Mouse (Mus musculus) lung, postnatal 25 days (tissue): ENCODE results near the gene Olfr279.

ENCODE experiments used
- DNase-seq: peaks from one replicate; pipeline ENCODE4 v3.0.0; 2022; ENCODE audit warnings: low spot score

The Olfr279 gene

DNA sequence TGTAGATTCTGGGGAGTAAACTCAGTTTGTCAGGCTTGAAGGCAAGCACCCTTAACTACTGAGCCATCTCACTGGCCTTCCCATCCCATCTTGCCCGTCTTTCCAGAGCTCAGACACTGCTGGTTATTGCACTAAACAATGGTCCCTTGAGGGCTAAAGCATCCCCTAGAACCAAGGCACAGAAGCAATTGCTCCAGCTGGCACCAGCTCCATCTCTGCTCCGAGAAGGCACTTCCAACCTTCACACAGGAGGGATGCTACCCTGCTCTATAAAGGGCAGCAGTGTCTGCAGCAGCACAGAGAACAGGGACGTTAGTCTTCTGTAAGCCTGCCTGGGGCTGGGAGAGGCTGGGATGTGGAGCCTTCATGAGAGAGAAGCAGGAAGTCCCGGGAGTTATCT, at the start of gene Olfr279:
Gene Olfr279, plus strand, starts transcription at position 301 of the 400 bp plus-strand sequence.
- no peak for DNase-seq

GRCm38 (mm10) chr15:98444561-98444960, 47.6 kb upstream of the Olfr279 start:
- no peak for DNase-seq

- peak; percentile 20 for DNase-seq
Measured at GRCm38 (mm10) chr15:98448521-98448920, 43.7 kb upstream of the Olfr279 start.

DNA sequence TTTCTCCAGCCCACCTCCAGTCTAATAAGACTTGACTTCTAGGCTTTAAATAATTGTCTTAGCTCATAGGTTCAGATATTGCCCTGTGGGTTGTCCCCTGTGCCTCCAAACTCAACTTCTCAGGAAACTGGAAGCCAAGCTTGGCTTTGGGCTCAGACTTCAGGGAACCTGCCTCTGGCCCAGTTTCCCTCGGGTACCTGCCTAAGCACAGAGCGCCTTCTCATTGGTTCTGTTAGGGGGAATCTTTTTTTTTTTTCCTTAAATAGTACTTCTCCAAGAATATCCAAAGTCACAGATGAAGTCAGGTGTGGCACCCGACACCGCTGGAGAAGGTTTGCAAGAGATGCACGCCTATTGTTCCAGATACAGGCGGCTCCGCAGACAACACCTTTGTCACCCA, 39.9 kb upstream of the Olfr279 start, which contains the start of gene Olfr281:
Gene Olfr281, plus strand, starts transcription at position 301 of the 400 bp plus-strand sequence.
- DNase-seq = no peak

DNA sequence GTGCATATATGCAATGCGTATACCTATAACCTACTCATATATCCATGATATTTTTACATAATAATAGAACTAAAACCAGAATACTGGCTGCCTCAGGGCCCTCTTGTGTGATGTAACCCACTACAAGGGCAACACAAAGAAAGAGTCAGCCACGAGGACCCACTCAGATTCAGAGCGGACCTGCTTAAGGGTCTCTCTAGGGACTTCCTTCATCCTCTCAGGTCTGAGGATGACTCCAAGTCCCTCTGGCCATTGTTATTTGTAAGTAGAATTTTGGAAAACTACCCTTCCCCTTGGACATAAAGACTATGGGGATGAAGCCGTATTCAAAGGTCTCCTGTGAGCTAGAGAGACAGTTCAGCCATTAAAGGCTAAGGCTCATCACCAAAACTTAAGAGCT, 22.6 kb upstream of the Olfr279 start, which contains the start of gene OR5BS1P:
Gene OR5BS1P, plus strand, starts transcription at position 301 of the 400 bp plus-strand sequence.
- no peak for DNase-seq

GRCm38 (mm10) chr15:98471539-98471938, 20.7 kb upstream of the Olfr279 start:
- no peak for DNase-seq

DNA sequence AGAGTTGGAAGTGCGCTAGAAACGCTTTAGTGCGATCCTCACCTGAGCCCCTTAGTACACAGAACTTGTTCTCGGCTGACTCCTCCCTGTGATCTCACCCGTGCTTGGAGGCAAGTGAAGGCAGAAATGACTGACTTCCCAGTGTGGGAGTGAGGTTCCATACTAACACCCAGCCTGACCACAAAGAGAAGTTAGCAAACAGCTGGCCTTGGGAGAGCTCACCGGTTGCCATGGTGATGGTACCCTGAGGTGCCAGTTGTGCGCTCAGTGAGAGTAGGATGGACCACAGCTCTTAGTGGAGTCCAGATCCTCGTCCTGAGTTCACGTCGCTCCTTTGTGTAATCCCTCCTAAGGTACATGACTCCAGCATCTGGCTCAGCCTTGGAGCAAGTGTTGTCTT, 17.2 kb upstream of the Olfr279 start:
- DNase-seq = no peak

DNA sequence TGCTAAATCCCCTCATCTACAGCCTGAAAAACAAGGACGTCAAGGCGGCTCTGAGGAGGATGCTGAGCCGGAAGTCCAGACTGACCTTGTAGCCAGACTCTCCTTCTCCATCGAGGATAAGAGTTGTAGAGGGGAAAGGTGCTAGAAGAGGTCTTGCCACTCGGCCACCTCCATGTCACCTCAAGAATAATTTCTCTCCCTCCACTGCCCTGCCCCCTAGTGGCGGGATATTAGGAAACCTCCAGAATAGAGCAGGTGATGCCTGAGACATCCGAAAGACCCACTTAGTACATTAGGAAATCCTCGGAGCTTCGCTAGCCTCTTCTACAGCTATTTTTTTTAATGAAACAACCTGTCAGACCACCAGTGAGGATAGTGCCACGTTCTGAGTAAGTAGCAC, 16.8 kb upstream of the Olfr279 start:
- DNase-seq = peak; percentile 53

DNA sequence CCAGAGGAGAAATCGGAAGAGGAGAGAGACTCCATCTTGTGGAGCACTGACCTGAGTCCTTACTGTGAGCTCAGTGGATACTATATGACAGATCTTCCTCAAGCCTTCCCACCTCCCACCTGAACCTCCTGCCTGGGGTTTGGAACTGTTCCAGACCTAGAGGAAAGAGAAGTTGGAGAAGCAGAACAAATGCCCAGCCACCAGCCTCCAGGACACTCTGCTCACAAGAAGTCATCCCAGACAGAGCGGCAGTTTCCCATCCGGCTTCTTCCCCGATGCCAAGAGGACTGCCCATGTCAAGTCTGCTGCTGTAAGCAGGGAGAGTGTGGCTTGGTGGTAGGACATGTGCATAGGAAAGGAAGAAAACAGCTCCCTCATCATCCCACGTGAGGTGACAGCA, 15.9 kb upstream of the Olfr279 start:
- no peak for DNase-seq

DNA sequence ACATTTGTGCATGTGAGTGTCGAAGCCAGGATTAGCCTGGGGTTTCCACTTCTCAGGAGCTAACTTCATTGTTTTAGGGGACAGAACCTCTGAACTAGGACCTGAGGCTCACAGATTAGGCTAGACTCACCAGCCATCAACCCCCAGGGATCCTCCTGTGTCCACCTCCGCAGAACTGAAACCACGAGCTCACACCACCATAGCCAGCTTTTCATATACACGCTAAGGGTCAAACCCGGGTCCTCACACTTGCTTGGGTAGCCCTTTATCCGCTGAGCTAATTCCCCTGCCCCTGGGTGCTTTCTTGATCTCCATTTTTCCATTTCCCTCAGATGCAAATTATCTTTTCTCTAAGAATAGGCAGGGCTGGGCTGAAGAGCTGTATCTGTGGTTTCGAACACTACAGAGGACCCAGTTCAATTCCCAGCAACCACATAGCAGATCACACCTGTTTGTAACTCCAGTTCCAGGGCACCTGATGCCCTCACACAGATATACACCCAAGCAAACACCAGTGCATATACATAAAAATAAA, 12.6 kb upstream of the Olfr279 start:
- no peak for DNase-seq

GRCm38 (mm10) chr15:98482701-98483100, 9.5 kb upstream of the Olfr279 start, which contains the start of gene Lalba:
TSS of gene Lalba (minus strand) at chr15:98482721.
- DNase-seq = no peak

DNA sequence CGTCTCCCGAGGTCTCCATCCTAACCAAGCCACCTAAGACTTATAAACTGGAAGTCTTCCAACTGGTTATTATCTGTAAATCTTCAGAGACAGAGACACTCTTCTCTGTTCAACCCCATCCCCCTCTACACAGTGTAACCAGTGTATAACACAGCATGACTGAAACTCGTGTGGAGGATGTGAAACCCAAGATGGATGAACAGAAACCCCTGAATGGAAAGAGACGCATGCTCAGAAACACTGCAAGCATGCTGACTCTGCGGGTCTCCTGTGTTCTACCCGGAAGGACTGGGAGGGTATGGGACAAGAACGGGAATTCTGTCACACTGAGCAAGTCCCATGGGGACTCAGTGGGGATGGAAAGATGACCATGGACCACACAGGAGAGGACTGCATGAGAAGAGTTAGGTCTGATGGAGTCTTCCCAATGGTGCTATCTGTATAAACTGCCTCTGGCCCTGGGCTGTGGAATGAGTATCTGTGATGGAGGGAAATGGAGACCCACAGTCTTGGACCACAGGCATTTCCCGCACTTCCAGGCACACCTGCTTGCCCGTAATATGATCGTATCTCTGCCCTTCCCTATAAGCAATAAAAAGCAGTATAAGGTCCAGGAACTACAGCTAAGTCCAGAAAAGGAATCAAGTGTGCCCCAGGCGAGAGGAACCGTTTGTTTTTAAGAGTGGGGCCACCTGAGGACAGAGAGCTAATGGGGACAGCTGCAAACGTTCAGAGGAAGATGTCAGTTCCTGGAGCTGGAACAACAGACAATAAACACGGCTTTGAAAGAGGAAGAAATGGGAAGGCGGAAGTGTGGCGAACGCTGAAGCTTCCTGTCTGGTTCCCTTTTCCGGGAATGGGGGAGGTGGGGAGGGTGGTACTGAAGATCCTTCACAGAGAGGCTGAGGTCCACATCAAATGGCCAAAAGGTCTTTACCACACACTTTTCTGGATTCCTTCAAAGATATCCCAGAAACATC, 8.0 kb upstream of the Olfr279 start:
- peak; percentile 73 for DNase-seq

DNA sequence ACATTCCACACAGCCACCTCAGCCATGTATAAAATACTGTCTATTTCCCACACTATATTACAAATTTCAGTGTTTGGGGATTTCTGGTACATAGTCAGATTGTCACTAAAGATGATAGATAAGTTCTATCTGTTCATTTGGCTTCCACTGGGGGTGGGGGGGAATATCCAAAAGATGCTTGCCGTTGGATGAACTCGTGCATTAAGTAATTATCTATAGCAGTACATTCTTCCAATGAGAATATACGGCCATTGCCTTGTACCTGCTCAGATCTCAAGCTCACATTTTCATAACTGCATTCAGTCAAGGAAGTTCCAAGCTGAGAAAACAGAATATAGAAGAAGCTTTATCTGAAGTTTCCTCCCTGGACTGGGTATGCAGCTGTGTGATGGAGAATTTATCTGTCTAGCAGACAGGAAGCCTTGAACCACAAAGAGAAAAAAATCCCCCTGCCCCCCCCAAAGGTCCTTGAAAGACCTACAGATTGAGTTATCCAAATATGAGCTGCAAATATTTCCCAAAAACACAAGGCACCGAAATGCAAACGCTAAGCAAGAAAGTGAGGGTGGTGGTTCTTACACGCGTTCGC, 5.7 kb upstream of the Olfr279 start:
- DNase-seq = no peak

- DNase-seq = no peak
Measured at GRCm38 (mm10) chr15:98491332-98491731, 870 bp upstream of the Olfr279 start.

- no peak for DNase-seq
Measured at GRCm38 (mm10) chr15:98497631-98498030, 5.4 kb downstream of the Olfr279 start.

DNA sequence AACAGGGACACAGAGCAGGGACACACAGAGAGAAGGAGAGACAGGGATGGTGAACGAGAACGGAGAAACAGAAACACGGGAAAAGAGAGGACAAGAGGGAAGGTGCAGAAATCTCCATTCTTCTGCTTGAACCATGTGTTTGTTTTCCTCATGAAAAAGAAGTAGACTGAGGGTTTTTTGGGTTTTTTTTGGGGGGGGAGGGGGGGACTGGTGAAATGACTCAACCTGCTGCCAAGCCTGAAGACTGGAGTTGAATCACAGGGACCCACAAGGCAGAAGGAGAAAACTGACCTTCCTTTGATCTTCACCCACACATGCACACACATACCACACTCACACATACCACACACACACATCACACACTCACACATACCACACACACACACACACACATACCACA, 11.1 kb downstream of the Olfr279 start:
- no peak for DNase-seq

GRCm38 (mm10) chr15:98504514-98504913, 12.3 kb downstream of the Olfr279 start:
- peak; percentile 61 for DNase-seq

- peak; percentile 34 for DNase-seq
Measured at GRCm38 (mm10) chr15:98506253-98506957, 14.2 kb downstream of the Olfr279 start.

GRCm38 (mm10) chr15:98507321-98507720, 15.1 kb downstream of the Olfr279 start:
- no peak for DNase-seq

GRCm38 (mm10) chr15:98509387-98509786, 17.2 kb downstream of the Olfr279 start:
- no peak for DNase-seq

DNA sequence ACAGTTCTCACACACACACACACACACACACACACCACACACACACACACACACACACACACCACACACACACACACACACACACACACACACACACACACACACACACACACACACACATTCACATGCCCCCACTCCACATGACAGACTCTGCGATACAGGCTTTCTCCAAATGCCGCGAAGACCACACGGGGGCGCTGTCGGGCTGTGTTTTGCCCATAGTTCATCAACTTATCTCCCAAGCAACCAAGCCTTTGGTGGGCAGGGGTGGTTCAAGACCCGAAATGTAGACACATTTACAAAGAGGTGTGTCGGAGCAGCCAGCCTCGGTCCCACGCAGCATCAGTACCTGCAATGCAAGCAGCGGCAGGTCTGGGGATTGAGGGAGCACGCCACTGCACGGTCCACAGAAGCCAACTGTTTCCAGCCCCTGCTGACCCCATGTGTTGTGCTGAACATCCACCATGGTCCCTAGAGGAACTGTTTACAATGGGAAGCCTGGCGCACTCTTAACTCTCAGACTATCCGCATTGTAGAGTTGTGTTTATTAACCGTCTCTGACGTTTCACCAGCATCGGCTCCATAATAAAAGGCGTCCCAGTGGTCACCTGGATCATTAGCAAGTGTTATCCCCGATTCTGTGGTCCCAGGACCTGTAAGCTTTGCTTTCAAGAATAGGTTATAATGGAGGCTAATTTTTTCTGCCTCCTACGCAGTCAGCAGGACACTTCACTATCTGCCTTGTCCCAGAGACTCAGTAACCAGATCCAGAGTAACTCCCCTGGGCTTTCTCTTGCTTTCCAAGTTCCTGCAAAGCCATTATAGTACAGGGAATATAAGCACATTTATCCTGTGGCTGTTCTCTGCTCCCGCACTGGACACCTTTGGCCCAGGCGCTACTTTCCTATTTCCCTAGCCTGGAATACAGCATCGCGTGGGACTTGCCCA, 18.5 kb downstream of the Olfr279 start:
- DNase-seq = peak; percentile 72
